Mouse (Mus musculus) activated CD4-positive, CD25-positive, alpha-beta regulatory T cell, adult 4 months (primary cell): ENCODE results near the gene Tmem104. TPM values are rescaled to one million over a fixed set of nuclear protein-coding genes. Genes with fewer than 3 reads are reported as not detected.

Experiments
- ATAC-seq: one replicate; pipeline ENCODE4 v1.8.0; 2017
- polyA plus RNA-seq, 2 experiments: library from polyadenylated mRNA; unstranded; fragments of 100-300 nt; shearing (Covaris generic); gene quantifications; one replicate each; pipeline ENCODE4 v1.2.1; 2017

Tmem104 gene
- polyA plus RNA-seq, 2 experiments from 2014 or later: 9.3 to 11.9 TPM

GRCm38 (mm10) chr11:115265771-115266399 lies 78.6 kb downstream of the Tmem104 start:
- no peak for ATAC-seq

GRCm38 (mm10) chr11:115266400-115266778 lies 79.1 kb downstream of the Tmem104 start:
- no peak for ATAC-seq

- ATAC-seq: no peak
Observed at GRCm38 (mm10) chr11:115267061-115267883, 80.0 kb downstream of the Tmem104 start, which contains the start of gene Grin2c. Grin2c (minus strand) TSS chr11:115267243.

GRCm38 (mm10) chr11:115267958-115268357 lies 80.7 kb downstream of the Tmem104 start:
- ATAC-seq: no peak

GRCm38 (mm10) chr11:115269330-115270066 lies 82.2 kb downstream of the Tmem104 start:
- no peak for ATAC-seq

GRCm38 (mm10) chr11:115270148-115270861 lies 83.0 kb downstream of the Tmem104 start:
- no peak for ATAC-seq

- no peak for ATAC-seq
Observed at GRCm38 (mm10) chr11:115271052-115271451, 83.8 kb downstream of the Tmem104 start.

GRCm38 (mm10) chr11:115271481-115271880 lies 84.2 kb downstream of the Tmem104 start:
- no peak for ATAC-seq

- ATAC-seq: no peak
Observed at GRCm38 (mm10) chr11:115272894-115273498, 85.7 kb downstream of the Tmem104 start.

GRCm38 (mm10) chr11:115273735-115274134 lies 86.4 kb downstream of the Tmem104 start:
- ATAC-seq: no peak

GRCm38 (mm10) chr11:115274178-115274577 lies 86.9 kb downstream of the Tmem104 start:
- ATAC-seq: no peak

GRCm38 (mm10) chr11:115274771-115275170 lies 87.5 kb downstream of the Tmem104 start:
- ATAC-seq: no peak

- ATAC-seq: no peak
Observed at GRCm38 (mm10) chr11:115275509-115275908, 88.2 kb downstream of the Tmem104 start.

- no peak for ATAC-seq
Observed at GRCm38 (mm10) chr11:115275954-115276353, 88.7 kb downstream of the Tmem104 start.

- ATAC-seq: peak; percentile 91
Observed at GRCm38 (mm10) chr11:115276780-115277603, 89.7 kb downstream of the Tmem104 start, which contains the start of gene Fdxr. Fdxr (minus strand) TSS chr11:115277050.

GRCm38 (mm10) chr11:115277604-115277975 lies 90.3 kb downstream of the Tmem104 start:
- no peak for ATAC-seq

- no peak for ATAC-seq
Observed at GRCm38 (mm10) chr11:115278176-115278575, 90.9 kb downstream of the Tmem104 start.

- no peak for ATAC-seq
Observed at GRCm38 (mm10) chr11:115279726-115280125, 92.4 kb downstream of the Tmem104 start.

GRCm38 (mm10) chr11:115282295-115282694 lies 95.0 kb downstream of the Tmem104 start:
- no peak for ATAC-seq

- ATAC-seq: no peak
Observed at GRCm38 (mm10) chr11:115282723-115283485, 95.6 kb downstream of the Tmem104 start.

- ATAC-seq: no peak
Observed at GRCm38 (mm10) chr11:115283486-115283765, 96.1 kb downstream of the Tmem104 start.
